Mouse (Mus musculus): ENCODE measurements around the gene Nudt2.

Nudt2 gene

DNA sequence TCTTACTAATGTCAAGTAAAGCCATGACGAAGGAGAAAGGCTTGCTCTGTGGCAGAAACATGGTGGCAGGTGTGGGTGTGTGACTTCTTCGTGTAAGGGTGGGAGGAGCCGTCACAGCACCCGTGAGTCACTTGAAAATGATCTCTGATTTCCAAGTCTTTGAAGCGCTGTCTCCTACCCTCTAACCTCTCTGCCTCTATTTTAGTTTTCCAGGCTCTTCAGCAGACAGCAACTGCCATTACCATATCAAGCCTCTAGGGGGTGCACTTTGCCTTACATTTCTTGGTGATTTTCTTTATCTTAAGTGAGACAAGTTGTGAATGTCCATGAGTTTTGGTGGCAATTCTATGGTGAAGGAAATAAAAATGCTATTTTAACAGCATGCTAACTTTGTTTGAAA is 57.8 kb downstream of the Nudt2 start:
- no peak for DNase-seq

GRCm38 (mm10) chr4:41523839-41524238 is 58.9 kb downstream of the Nudt2 start:
- DNase-seq, result no peak

GRCm38 (mm10) chr4:41524829-41525228 is 59.9 kb downstream of the Nudt2 start:
- no peak for DNase-seq

GRCm38 (mm10) chr4:41526553-41526952 is 61.6 kb downstream of the Nudt2 start:
- no peak for DNase-seq

DNA sequence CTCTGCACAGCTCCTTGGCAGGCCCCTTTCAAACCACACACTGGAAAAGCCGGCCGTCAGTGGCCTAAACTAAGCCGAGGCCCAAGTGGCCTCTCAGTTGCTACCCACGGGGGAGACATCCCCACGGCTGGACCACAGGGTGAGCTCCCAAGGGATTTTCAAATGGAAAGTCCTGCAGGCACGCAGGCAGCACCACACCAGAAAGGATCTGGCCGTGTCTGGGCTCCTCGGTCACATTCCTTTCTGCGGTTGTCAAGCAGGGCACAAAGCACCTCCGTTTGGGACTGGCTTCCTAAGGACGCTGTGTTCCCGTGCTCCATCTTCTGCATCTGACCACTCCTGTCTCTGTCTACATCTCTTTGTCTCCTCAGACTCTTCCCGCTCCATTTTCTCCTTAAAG is 62.1 kb downstream of the Nudt2 start:
- DNase-seq, result no peak

DNA sequence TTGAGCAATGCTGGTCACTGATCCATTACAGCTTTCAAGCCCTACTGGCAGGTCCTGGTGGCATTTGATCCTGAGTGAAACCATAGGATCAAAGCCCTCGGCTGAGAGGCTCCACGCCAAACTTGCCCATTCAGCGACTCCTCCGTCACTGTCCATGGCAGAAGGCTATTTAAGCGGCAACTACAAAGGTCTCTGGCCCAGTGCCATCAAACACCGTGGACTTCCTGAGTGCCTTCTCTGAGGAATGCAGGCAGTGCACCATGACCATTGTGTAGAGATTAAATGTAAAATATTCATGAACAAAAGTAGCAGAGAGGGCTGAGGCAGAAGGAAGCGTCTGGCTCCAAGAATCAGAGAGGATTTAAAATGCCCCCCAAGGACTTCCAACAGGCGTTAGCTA is 63.0 kb downstream of the Nudt2 start:
- DNase-seq, result no peak
